Mouse (Mus musculus): ENCODE results near the gene Pgam2. TPM values are rescaled to one million over a fixed set of nuclear protein-coding genes. Genes with fewer than 3 reads are reported as not detected.

Pgam2 gene
- polyA plus RNA-seq, 1 experiment from 2014 or later, result 71.2 TPM

GRCm38 (mm10) chr11:5795290-5795689 lies 8.2 kb downstream of the Pgam2 start:
- peaks cover 90% of the 10 kb centered on the region for H3K36me3 ChIP-seq
- ATAC-seq (ENCODE audit: insufficient number of reproducible peaks, low FRiP score, low TSS enrichment, low read depth), result no peak
- H3K9ac ChIP-seq, result no peak overlapping the region
- no peaks in the 10 kb centered on the region for H3K27me3 ChIP-seq
- no peaks in the 10 kb centered on the region for H3K9me3 ChIP-seq (replicated peaks)
- H3K4me1 ChIP-seq, result no peaks in the 10 kb centered on the region
- H3K4me3 ChIP-seq (replicated peaks), result no peak overlapping the region
- WGBS, result 86% methylated on average over 9 of the region's 9 CpGs
- H3K27ac ChIP-seq (replicated peaks), result no peak overlapping the region
- H3K4me2 ChIP-seq (replicated peaks), result no peak overlapping the region

GRCm38 (mm10) chr11:5790431-5790830 lies 13.1 kb downstream of the Pgam2 start:
- H3K9ac ChIP-seq, result no peak overlapping the region
- no peak for ATAC-seq (ENCODE audit: insufficient number of reproducible peaks, low FRiP score, low TSS enrichment, low read depth)
- no peak overlapping the region for H3K4me2 ChIP-seq (replicated peaks)
- H3K27me3 ChIP-seq, result no peaks in the 10 kb centered on the region
- peaks cover 22% of the 10 kb centered on the region for H3K4me1 ChIP-seq
- H3K9me3 ChIP-seq (replicated peaks), result no peaks in the 10 kb centered on the region
- WGBS, result 86% methylated on average over 1 of the region's 1 CpGs
- no peak overlapping the region for H3K4me3 ChIP-seq (replicated peaks)
- H3K36me3 ChIP-seq, result peaks cover 43% of the 10 kb centered on the region
- no peak overlapping the region for H3K27ac ChIP-seq (replicated peaks)

GRCm38 (mm10) chr11:5789754-5790333 lies 13.7 kb downstream of the Pgam2 start:
- Histone ChIP-seq H3K27ac (replicated peaks) (no peak overlapping the region), H3K9ac (no peak overlapping the region; the same call in 1 of the 2 replicates), H3K4me1 (peaks cover 22% of the 10 kb centered on the region), H3K4me2 (replicated peaks) (peak overlapping the region; percentile 79; the same call in 1 of the 2 replicates), H3K9me3 (replicated peaks) (no peaks in the 10 kb centered on the region), H3K4me3 (replicated peaks) (peak overlapping the region; percentile 58), H3K36me3 (peaks cover 37% of the 10 kb centered on the region), H3K27me3 (no peaks in the 10 kb centered on the region)
- no peak for ATAC-seq (ENCODE audit: insufficient number of reproducible peaks, low FRiP score, low TSS enrichment, low read depth)
- 50% methylated on average over 3 of the region's 3 CpGs for WGBS

GRCm38 (mm10) chr11:5789071-5789753 lies 14.3 kb downstream of the Pgam2 start:
- no peaks in the 10 kb centered on the region for H3K9me3 ChIP-seq (replicated peaks)
- 64% methylated on average over 6 of the region's 6 CpGs for WGBS
- peak overlapping the region; percentile 58 for H3K4me3 ChIP-seq (replicated peaks)
- H3K4me2 ChIP-seq (replicated peaks), result peak overlapping the region; percentile 79
- H3K9ac ChIP-seq, result peak overlapping the region; percentile 83
- H3K27me3 ChIP-seq, result no peaks in the 10 kb centered on the region
- peaks cover 31% of the 10 kb centered on the region for H3K36me3 ChIP-seq
- peak overlapping the region; percentile 93 for H3K27ac ChIP-seq (replicated peaks)
- peaks cover 22% of the 10 kb centered on the region for H3K4me1 ChIP-seq
- no peak for ATAC-seq (ENCODE audit: insufficient number of reproducible peaks, low FRiP score, low TSS enrichment, low read depth)

GRCm38 (mm10) chr11:5788056-5789014 lies 15.2 kb downstream of the Pgam2 start, which contains the start of gene Dbnl:
Dbnl (plus strand) TSS chr11:5788488.
- Histone ChIP-seq H3K9ac (peak within 1 kb of the TSS; percentile 83), H3K4me3 (replicated peaks) (peak within 1 kb of the TSS; percentile 58), H3K9me3 (replicated peaks) (no peaks in the 10 kb centered on the region), H3K4me2 (replicated peaks) (peak within 1 kb of the TSS; percentile 79), H3K36me3 (peaks cover 22% of the 10 kb centered on the region), H3K27me3 (no peaks in the 10 kb centered on the region), H3K27ac (replicated peaks) (peak within 1 kb of the TSS; percentile 93), H3K4me1 (peaks cover 22% of the 10 kb centered on the region)
- WGBS, result under 1% methylated on average over 74 of the region's 74 CpGs
- ATAC-seq (ENCODE audit: insufficient number of reproducible peaks, low FRiP score, low TSS enrichment, low read depth), result peak; percentile 93

GRCm38 (mm10) chr11:5787671-5788055 lies 15.9 kb downstream of the Pgam2 start:
- Histone ChIP-seq H3K36me3 (peaks cover 19% of the 10 kb centered on the region), H3K4me2 (replicated peaks) (peak overlapping the region; percentile 79), H3K27me3 (no peaks in the 10 kb centered on the region), H3K9ac (peak overlapping the region; percentile 83), H3K4me1 (peaks cover 22% of the 10 kb centered on the region), H3K9me3 (replicated peaks) (no peaks in the 10 kb centered on the region), H3K27ac (replicated peaks) (peak overlapping the region; percentile 93), H3K4me3 (replicated peaks) (peak overlapping the region; percentile 58)
- no peak for ATAC-seq (ENCODE audit: insufficient number of reproducible peaks, low FRiP score, low TSS enrichment, low read depth)
- WGBS, result 36% methylated on average over 8 of the region's 8 CpGs

- H3K9me3 ChIP-seq (replicated peaks), result no peaks in the 10 kb centered on the region
- ATAC-seq (ENCODE audit: insufficient number of reproducible peaks, low FRiP score, low TSS enrichment, low read depth), result no peak
- no peak overlapping the region for H3K27ac ChIP-seq (replicated peaks)
- H3K27me3 ChIP-seq, result no peaks in the 10 kb centered on the region
- H3K4me1 ChIP-seq, result peaks cover 22% of the 10 kb centered on the region
- H3K4me2 ChIP-seq (replicated peaks), result no peak overlapping the region
- H3K36me3 ChIP-seq, result peaks cover 3% of the 10 kb centered on the region; the same call in 1 of the 2 replicates
- no peak overlapping the region for H3K4me3 ChIP-seq (replicated peaks)
- H3K9ac ChIP-seq, result no peak overlapping the region
Observed at GRCm38 (mm10) chr11:5785732-5786131, 17.8 kb downstream of the Pgam2 start.

- H3K27ac ChIP-seq (replicated peaks), result no peak overlapping the region
- no peak for ATAC-seq (ENCODE audit: insufficient number of reproducible peaks, low FRiP score, low TSS enrichment, low read depth)
- H3K4me2 ChIP-seq (replicated peaks), result no peak overlapping the region
- 66% methylated on average over 8 of the region's 8 CpGs for WGBS
- H3K36me3 ChIP-seq, result no peaks in the 10 kb centered on the region
- no peaks in the 10 kb centered on the region for H3K27me3 ChIP-seq
- no peaks in the 10 kb centered on the region for H3K9me3 ChIP-seq (replicated peaks)
- no peak overlapping the region for H3K4me3 ChIP-seq (replicated peaks)
- peaks cover 4% of the 10 kb centered on the region for H3K4me1 ChIP-seq
- no peak overlapping the region for H3K9ac ChIP-seq
Observed at GRCm38 (mm10) chr11:5782199-5782944, 21.2 kb downstream of the Pgam2 start.

GRCm38 (mm10) chr11:5780035-5780499 lies 23.5 kb downstream of the Pgam2 start:
- Histone ChIP-seq H3K9ac (no peak overlapping the region), H3K27me3 (no peaks in the 10 kb centered on the region), H3K4me1 (no peaks in the 10 kb centered on the region), H3K9me3 (replicated peaks) (no peaks in the 10 kb centered on the region), H3K36me3 (no peaks in the 10 kb centered on the region), H3K27ac (replicated peaks) (no peak overlapping the region), H3K4me3 (replicated peaks) (no peak overlapping the region), H3K4me2 (replicated peaks) (no peak overlapping the region)
- ATAC-seq (ENCODE audit: insufficient number of reproducible peaks, low FRiP score, low TSS enrichment, low read depth), result no peak
- 85% methylated on average over 6 of the region's 6 CpGs for WGBS

- no peak for ATAC-seq (ENCODE audit: insufficient number of reproducible peaks, low FRiP score, low TSS enrichment, low read depth)
- H3K4me1 ChIP-seq, result no peaks in the 10 kb centered on the region
- H3K36me3 ChIP-seq, result no peaks in the 10 kb centered on the region
- H3K27me3 ChIP-seq, result no peaks in the 10 kb centered on the region
- no peak overlapping the region for H3K4me3 ChIP-seq (replicated peaks)
- no peaks in the 10 kb centered on the region for H3K9me3 ChIP-seq (replicated peaks)
- H3K9ac ChIP-seq, result no peak overlapping the region
- no peak overlapping the region for H3K27ac ChIP-seq (replicated peaks)
- H3K4me2 ChIP-seq (replicated peaks), result no peak overlapping the region
- WGBS, result 72% methylated on average over 2 of the region's 2 CpGs
Observed at GRCm38 (mm10) chr11:5778481-5778880, 25.1 kb downstream of the Pgam2 start.

Measured in embryonic facial prominence, embryonic 15.5 days (tissue).